Mouse (Mus musculus) CH12.LX (cell line): ENCODE data around the gene Gm20458.

Experiments
- CHD2 ChIP-seq: IDR thresholded peaks from 2 replicates; pipeline ENCODE4 v1.6.1; 2011; ENCODE audit warnings: low read length, improper control_type of control experiment
- CTCF ChIP-seq, 2 experiments: IDR thresholded peaks in 1 of 2; conservative IDR thresholded peaks in 1 of 2; 2 replicates each; pipeline ENCODE4 v1.5.1; 2011 to 2012; ENCODE audit warnings: low read depth in 2 of 2, low read length in 2 of 2, improper control_type of control experiment in 1 of 2, inconsistent platforms in 1 of 2, mild to moderate bottlenecking in 1 of 2, moderate library complexity in 1 of 2
- JUND ChIP-seq: conservative IDR thresholded peaks from 2 replicates; pipeline ENCODE4 v1.6.1; 2011; ENCODE audit warnings: low read depth, low read length, improper control_type of control experiment
- NELFE ChIP-seq: IDR thresholded peaks from 2 replicates; pipeline ENCODE4 v1.6.1; 2011; ENCODE audit warnings: low read depth, low read length, improper control_type of control experiment
- POLR2A ChIP-seq: IDR thresholded peaks from 2 replicates; pipeline ENCODE4 v1.6.1; 2011; ENCODE audit warnings: low read depth, mild to moderate bottlenecking, improper control_type of control experiment, low read length
- POLR2AphosphoS2 ChIP-seq: IDR thresholded peaks from 2 replicates; pipeline ENCODE4 v1.6.1; 2011; ENCODE audit warnings: low read depth, low read length, improper control_type of control experiment
- TBP ChIP-seq: conservative IDR thresholded peaks from 2 replicates; pipeline ENCODE4 v1.6.1; 2011; ENCODE audit warnings: low read depth, low read length, improper control_type of control experiment
- UBTF ChIP-seq: IDR thresholded peaks from 2 replicates; pipeline ENCODE4 v1.6.1; 2012; ENCODE audit warnings: low read depth, mild to moderate bottlenecking, inconsistent platforms, low read length, improper control_type of control experiment, moderate library complexity
- ZKSCAN1 ChIP-seq: IDR thresholded peaks from 2 replicates; pipeline ENCODE4 v1.6.1; 2012; ENCODE audit warnings: low read depth, inconsistent platforms, low read length, improper control_type of control experiment, borderline replicate concordance
- ZNF384 ChIP-seq: IDR thresholded peaks from 2 replicates; pipeline ENCODE4 v1.6.1; 2012; ENCODE audit warnings: low read depth, low read length, improper control_type of control experiment, inconsistent platforms

GRCm38 (mm10) chr2:164421979-164422378 is 38.8 kb upstream of the Gm20458 start:
- TF ChIP-seq ZNF384 (no peak), CHD2 (no peak), POLR2A (no peak), JUND (no peak), TBP (no peak), UBTF (no peak), POLR2AphosphoS2 (no peak), CTCF (conservative IDR thresholded peaks at IDR 0.05 in 1 of 2, IDR thresholded peaks at IDR 0.05 in 1 of 2; ENCODE audit: low read depth in 2 of 2, low read length in 2 of 2) (no peak), NELFE (no peak), ZKSCAN1 (no peak)
